Mouse (Mus musculus) left cerebral cortex, postnatal 4 days (tissue): ENCODE measurements around the gene Lamtor5. TPM values are rescaled to one million over a fixed set of nuclear protein-coding genes. Genes with fewer than 3 reads are reported as not detected.

Experiments
- DNase-seq: peaks from one replicate; pipeline ENCODE4 v3.0.0-alpha.2; 2022
- intact Hi-C: fragments of 180-260 bp; cut with DNase I; formaldehyde crosslinking; loops from one replicate; pipeline ENCODE4 v1.15.1; 2025
- total RNA-seq, 2 experiments: library from RNA; stranded (reverse); gene quantifications; 2 replicates each; pipeline ENCODE4 v1.2.3; 2021

The Lamtor5 gene
- 10 to 100 TPM; 57.9 to 64.0 TPM for total RNA-seq

- DNase-seq, result peak; percentile 87
- intact Hi-C loops, result loop anchor here (10.0 kb wide), 2 partner anchors 184 to 374 kb away; no protein-coding TSS in a partner anchor
Measured at GRCm38 (mm10) chr3:107278479-107279269, at the start of gene Lamtor5. Gene Lamtor5, plus strand, starts transcription at chr3:107278858.

- DNase-seq, result no peak
- intact Hi-C loops, result no loop called here
Measured at GRCm38 (mm10) chr3:107229221-107229620, 49.4 kb upstream of the Lamtor5 start.

GRCm38 (mm10) chr3:107229822-107230221 is 48.8 kb upstream of the Lamtor5 start:
- intact Hi-C loops, result loop anchor here (10.0 kb wide), 1 partner anchor 235 kb away; no protein-coding TSS in a partner anchor
- no peak for DNase-seq

- intact Hi-C loops, result loop anchor here (10.0 kb wide), 1 partner anchor 234 kb away; no protein-coding TSS in a partner anchor
- no peak for DNase-seq
Measured at GRCm38 (mm10) chr3:107230527-107230926, 48.1 kb upstream of the Lamtor5 start, which contains the start of gene A630076J17Rik. Gene A630076J17Rik, plus strand, starts transcription at chr3:107230614.

GRCm38 (mm10) chr3:107231202-107231601 is 47.5 kb upstream of the Lamtor5 start:
- DNase-seq, result no peak
- intact Hi-C loops, result loop anchor here (10.0 kb wide), 1 partner anchor 234 kb away; no protein-coding TSS in a partner anchor

GRCm38 (mm10) chr3:107233351-107233813 is 45.3 kb upstream of the Lamtor5 start:
- peak; percentile 78 for DNase-seq
- intact Hi-C loops, result loop anchor here (10.0 kb wide), 1 partner anchor 231 kb away; no protein-coding TSS in a partner anchor

- intact Hi-C loops, result loop anchor here (10.0 kb wide), 1 partner anchor 231 kb away; no protein-coding TSS in a partner anchor
- DNase-seq, result no peak
Measured at GRCm38 (mm10) chr3:107233945-107234344, 44.7 kb upstream of the Lamtor5 start.

- no peak for DNase-seq
- intact Hi-C loops, result loop anchor here (5.0 to 10.0 kb wide), 2 partner anchors 34 to 227 kb away; no protein-coding TSS in a partner anchor
Measured at GRCm38 (mm10) chr3:107238051-107238450, 40.6 kb upstream of the Lamtor5 start.

GRCm38 (mm10) chr3:107238471-107238980 is 40.1 kb upstream of the Lamtor5 start:
- intact Hi-C loops, result loop anchor here (5.0 to 10.0 kb wide), 2 partner anchors 34 to 226 kb away; no protein-coding TSS in a partner anchor
- no peak for DNase-seq

GRCm38 (mm10) chr3:107239607-107240006 is 39.1 kb upstream of the Lamtor5 start, which contains the start of gene Prok1:
Gene Prok1, minus strand, starts transcription at chr3:107239707.
- intact Hi-C loops, result loop anchor here (5.0 to 10.0 kb wide), 2 partner anchors 33 to 225 kb away; no protein-coding TSS in a partner anchor
- no peak for DNase-seq

GRCm38 (mm10) chr3:107241389-107242094 is 37.1 kb upstream of the Lamtor5 start:
- intact Hi-C loops, result no loop called here
- DNase-seq, result peak; percentile 7

- no peak for DNase-seq
- intact Hi-C loops, result no loop called here
Measured at GRCm38 (mm10) chr3:107246876-107247275, 31.8 kb upstream of the Lamtor5 start.

GRCm38 (mm10) chr3:107249042-107249441 is 29.6 kb upstream of the Lamtor5 start:
- no peak for DNase-seq
- intact Hi-C loops, result no loop called here

GRCm38 (mm10) chr3:107250320-107250719 is 28.3 kb upstream of the Lamtor5 start:
- DNase-seq, result no peak
- intact Hi-C loops, result no loop called here

- intact Hi-C loops, result no loop called here
- no peak for DNase-seq
Measured at GRCm38 (mm10) chr3:107252035-107252434, 26.6 kb upstream of the Lamtor5 start.

GRCm38 (mm10) chr3:107253925-107254324 is 24.7 kb upstream of the Lamtor5 start:
- no peak for DNase-seq
- intact Hi-C loops, result no loop called here

GRCm38 (mm10) chr3:107255992-107256391 is 22.7 kb upstream of the Lamtor5 start:
- DNase-seq, result no peak
- intact Hi-C loops, result no loop called here

GRCm38 (mm10) chr3:107256724-107257123 is 21.9 kb upstream of the Lamtor5 start:
- DNase-seq, result no peak
- intact Hi-C loops, result no loop called here

GRCm38 (mm10) chr3:107257924-107258323 is 20.7 kb upstream of the Lamtor5 start:
- DNase-seq, result no peak
- intact Hi-C loops, result no loop called here

GRCm38 (mm10) chr3:107260956-107261850 is 17.5 kb upstream of the Lamtor5 start:
- no peak for DNase-seq
- intact Hi-C loops, result no loop called here
